Mouse (Mus musculus): ENCODE results near the gene Vgll1. TPM values are rescaled to one million over a fixed set of nuclear protein-coding genes. Genes with fewer than 3 reads are reported as not detected.

The Vgll1 gene
- polyA plus RNA-seq, 1 experiment from 2014 or later: not detected

DNA sequence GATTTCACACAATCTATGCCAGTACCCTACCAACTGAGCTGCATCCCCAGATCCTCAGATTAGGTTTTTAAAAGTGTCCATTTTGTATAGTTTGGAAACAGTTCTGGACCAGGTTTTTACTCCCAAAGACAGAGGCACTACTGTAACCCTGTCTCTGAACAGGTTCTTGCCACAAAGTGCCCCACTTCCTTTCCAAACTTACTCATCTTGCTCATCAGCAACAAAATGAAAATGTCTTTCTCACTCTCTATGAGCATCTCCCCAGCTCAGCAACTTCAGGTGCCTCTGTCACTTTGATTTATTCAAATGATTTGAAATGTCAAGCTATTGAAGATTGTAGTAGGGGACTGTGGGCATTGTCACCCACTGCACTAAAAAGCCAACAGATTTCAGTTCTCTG is 49.7 kb downstream of the Vgll1 start:
- Histone ChIP-seq H3K9me3 (replicated peaks) (no peaks in the 10 kb centered on the region), H3K27me3 (no peaks in the 10 kb centered on the region), H3K4me3 (no peak overlapping the region), H3K27ac (no peak overlapping the region), H3K4me2 (no peak overlapping the region), H3K4me1 (replicated peaks) (no peaks in the 10 kb centered on the region), H3K9ac (no peak overlapping the region), H3K36me3 (no peaks in the 10 kb centered on the region)
- ATAC-seq (replicated peaks; ENCODE audit: insufficient number of reproducible peaks, insufficient read depth, low FRiP score, low read depth): no peak

DNA sequence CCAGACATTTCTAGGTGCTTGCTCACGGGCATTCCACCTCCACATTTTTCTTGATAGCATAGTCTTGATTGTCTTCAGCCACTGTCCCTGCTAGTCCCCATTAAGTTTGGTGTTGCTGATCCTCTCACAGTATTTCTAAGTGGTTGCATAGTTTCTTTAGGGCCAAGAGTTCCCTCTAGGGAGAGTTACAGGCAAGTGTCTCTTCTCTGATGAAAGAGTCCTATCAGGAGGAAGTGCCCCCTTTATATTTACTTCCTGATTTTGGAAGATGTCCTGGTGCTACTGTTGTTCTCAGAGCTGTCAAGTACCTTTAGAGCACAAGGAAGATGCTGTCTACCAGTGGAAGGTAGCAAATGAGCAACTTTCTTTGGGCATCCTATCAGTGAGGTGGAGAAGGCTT is 65.6 kb downstream of the Vgll1 start:
- WGBS: 35% methylated on average over 1 of the region's 1 CpGs
- no peaks in the 10 kb centered on the region for H3K9me3 ChIP-seq (replicated peaks)
- no peaks in the 10 kb centered on the region for H3K27me3 ChIP-seq
- no peak overlapping the region for H3K4me2 ChIP-seq
- no peak overlapping the region for H3K9ac ChIP-seq
- no peak overlapping the region for H3K4me3 ChIP-seq
- no peaks in the 10 kb centered on the region for H3K4me1 ChIP-seq (replicated peaks)
- no peak overlapping the region for H3K27ac ChIP-seq
- ATAC-seq (replicated peaks; ENCODE audit: insufficient number of reproducible peaks, insufficient read depth, low FRiP score, low read depth): no peak
- no peaks in the 10 kb centered on the region for H3K36me3 ChIP-seq

Other genes with a start within 250 kb of the Vgll1 start
- not detected in 2 replicates for gene Adgrg4, start 217.9 kb upstream of the Vgll1 start, polyA plus RNA-seq (2015; fragmentation: Nextera tagmentation; extraction: Ambion mirVana)
- not detected in 2 replicates for gene Brs3, start 45.0 kb upstream of the Vgll1 start, polyA plus RNA-seq (2015; fragmentation: Nextera tagmentation; extraction: Ambion mirVana)
- 62.4 and 64.6 TPM in 2 replicates for gene Htatsf1, start 34.5 kb upstream of the Vgll1 start, polyA plus RNA-seq (2015; fragmentation: Nextera tagmentation; extraction: Ambion mirVana)
- gene Cd40lg, start 124.0 kb downstream of the Vgll1 start, polyA plus RNA-seq (2015; fragmentation: Nextera tagmentation; extraction: Ambion mirVana): not detected in 2 replicates